Mouse (Mus musculus): ENCODE results near the gene Zfp639.

Zfp639 gene

GRCm38 (mm10) chr3:32509496-32510374, at the start of gene Zfp639:
Gene Zfp639, plus strand, starts transcription at chr3:32510259.
- DNase-seq, result no peak

- no peak for DNase-seq
These were observed 42.7 kb upstream of the Zfp639 start for GRCm38 (mm10) chr3:32467321-32467720.

- DNase-seq, result no peak
These were observed 41.6 kb upstream of the Zfp639 start for GRCm38 (mm10) chr3:32468411-32468810.

GRCm38 (mm10) chr3:32470449-32470848, 39.6 kb upstream of the Zfp639 start:
- DNase-seq, result no peak

GRCm38 (mm10) chr3:32471098-32471497, 39.0 kb upstream of the Zfp639 start:
- no peak for DNase-seq

GRCm38 (mm10) chr3:32472191-32472900, 37.7 kb upstream of the Zfp639 start:
- DNase-seq, result no peak

- no peak for DNase-seq
These were observed 36.9 kb upstream of the Zfp639 start for GRCm38 (mm10) chr3:32473184-32473583.

- no peak for DNase-seq
These were observed 30.1 kb upstream of the Zfp639 start for GRCm38 (mm10) chr3:32479961-32480360.

GRCm38 (mm10) chr3:32483035-32483434, 27.0 kb upstream of the Zfp639 start:
- no peak for DNase-seq

- no peak for DNase-seq
These were observed 23.5 kb upstream of the Zfp639 start for GRCm38 (mm10) chr3:32486543-32486942.

GRCm38 (mm10) chr3:32488172-32488571, 21.9 kb upstream of the Zfp639 start:
- no peak for DNase-seq

GRCm38 (mm10) chr3:32490076-32490927, 19.8 kb upstream of the Zfp639 start:
- no peak for DNase-seq

GRCm38 (mm10) chr3:32490928-32491315, 19.1 kb upstream of the Zfp639 start:
- DNase-seq, result no peak

GRCm38 (mm10) chr3:32492097-32493090, 17.7 kb upstream of the Zfp639 start, which contains the start of gene Kcnmb3:
Gene Kcnmb3, minus strand, starts transcription at chr3:32492231.
- no peak for DNase-seq

- peak; percentile 21 to 31 for DNase-seq
These were observed 15.5 kb upstream of the Zfp639 start for GRCm38 (mm10) chr3:32494387-32495087.

- DNase-seq, result no peak
These were observed 14.8 kb upstream of the Zfp639 start for GRCm38 (mm10) chr3:32495088-32495770.

GRCm38 (mm10) chr3:32495856-32496710, 14.0 kb upstream of the Zfp639 start:
- DNase-seq, result no peak

- DNase-seq, result no peak
These were observed 13.4 kb upstream of the Zfp639 start for GRCm38 (mm10) chr3:32496711-32497070.

- DNase-seq, result no peak
These were observed 9.7 kb upstream of the Zfp639 start for GRCm38 (mm10) chr3:32500346-32500745.

Data from thymus, postnatal 36 days (tissue).